Mouse (Mus musculus): ENCODE measurements around the gene Jsrp1.

GRCm38 (mm10) chr10:80835617-80836016 is 22.3 kb upstream of the Jsrp1 start:
- TF ChIP-seq CTCF (IDR thresholded peaks at IDR 0.05; ENCODE audit: insufficient read depth, low read depth, low read length) (no peak), POLR2A (IDR thresholded peaks at IDR 0.05; ENCODE audit: insufficient read depth, low read depth, low read length) (no peak)
